Mouse (Mus musculus) lung, adult 2 months (tissue): ENCODE data around the gene Fam19a2.

Experiments
- CTCF ChIP-seq: fragments of 200-500 bp; IDR thresholded peaks from 2 replicates; pipeline ENCODE4 v1.5.1; 2011; ENCODE audit warnings: mild to moderate bottlenecking, low read length, control low read depth; ENCODE audit not compliant: insufficient read depth
- POLR2A ChIP-seq: fragments of 200-500 bp; IDR thresholded peaks from 2 replicates; pipeline ENCODE4 v1.6.1; 2011; ENCODE audit warnings: low read depth, mild to moderate bottlenecking, control low read depth, low read length, borderline replicate concordance; ENCODE audit errors: extremely low read depth

- TF ChIP-seq CTCF, result no peak
- TF ChIP-seq POLR2A, result no peak
These were observed 306.9 kb downstream of the Fam19a2 start for GRCm38 (mm10) chr10:123570616-123571188.
